Mouse (Mus musculus): Measurements from ENCODE around the gene Ptgr1.

Gene Ptgr1

DNA sequence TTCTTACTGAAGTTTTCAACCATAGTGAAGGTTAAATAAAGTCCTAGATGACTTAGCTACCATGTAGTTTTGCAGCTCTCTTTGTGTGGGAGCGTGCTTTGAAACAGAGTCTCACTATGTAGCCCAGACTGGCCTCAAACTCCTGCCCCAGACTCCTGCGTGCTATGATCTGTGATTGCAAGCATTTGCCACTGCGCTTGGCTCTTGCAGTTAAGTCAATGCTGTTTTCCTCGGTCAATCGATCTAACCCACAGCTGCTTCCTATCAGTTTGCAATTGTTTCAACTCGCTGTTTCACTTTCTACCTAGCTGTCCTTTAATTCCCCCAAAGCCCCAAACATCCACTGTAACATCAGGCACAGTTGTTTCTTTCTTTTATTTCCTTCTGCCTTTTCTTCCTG lies 54.4 kb downstream of the Ptgr1 start:
- in situ Hi-C loops (cut with MboI, MseI), result no loop called here

DNA sequence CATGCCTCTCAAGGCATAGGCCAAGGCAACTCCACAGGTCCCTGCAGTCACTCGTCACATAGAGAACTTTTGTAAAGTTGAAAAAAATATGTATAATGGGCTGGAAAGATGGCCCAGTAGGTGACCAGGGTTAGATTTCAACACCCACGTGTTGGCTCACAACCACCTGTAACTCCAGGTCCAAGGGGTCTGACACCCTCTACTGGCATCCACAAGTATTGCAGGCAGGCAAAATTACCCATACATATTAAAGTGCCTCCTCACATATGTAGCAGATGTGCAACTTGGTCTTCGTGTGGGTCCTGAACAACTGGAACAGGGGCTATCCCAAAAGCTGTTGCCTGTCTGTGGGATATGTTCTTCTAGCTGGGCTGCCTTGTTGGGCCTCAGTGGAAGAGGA lies 59.3 kb downstream of the Ptgr1 start:
- in situ Hi-C loops (cut with MboI, MseI), result loop anchor here in 1 of 2 experiments (10.0 kb wide), 1 partner anchor 1473 kb away; no protein-coding TSS in a partner anchor

- in situ Hi-C loops (cut with MboI, MseI), result loop anchor here in 1 of 2 experiments (10.0 kb wide), 1 partner anchor 1471 kb away; no protein-coding TSS in a partner anchor
Measured at GRCm38 (mm10) chr4:58926120-58926519, 60.8 kb downstream of the Ptgr1 start.

- in situ Hi-C loops (cut with MboI, MseI), result loop anchor here in 1 of 2 experiments (10.0 kb wide), 1 partner anchor 1471 kb away; no protein-coding TSS in a partner anchor
Measured at GRCm38 (mm10) chr4:58925664-58926063, 61.3 kb downstream of the Ptgr1 start.

DNA sequence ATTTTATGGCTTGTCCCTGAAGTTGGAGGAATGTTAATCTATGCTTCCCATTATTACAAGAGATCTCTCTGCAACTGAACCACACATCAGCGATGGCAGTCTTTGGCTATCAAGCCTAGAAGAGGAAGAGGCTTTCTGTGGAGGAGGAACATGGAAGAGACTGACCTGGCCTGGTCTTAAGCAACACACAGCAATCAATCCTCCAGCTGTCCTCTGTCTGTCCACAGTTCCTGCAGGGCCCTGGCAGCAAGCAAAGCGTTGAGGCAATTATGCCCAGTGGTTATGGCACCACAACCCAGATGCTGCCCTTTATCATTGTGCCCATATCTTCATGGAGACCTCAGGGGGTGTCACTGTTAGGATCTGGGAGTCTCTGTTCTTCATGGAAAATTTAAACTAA lies 63.0 kb downstream of the Ptgr1 start:
- in situ Hi-C loops (cut with MboI, MseI), result loop anchor here in 1 of 2 experiments (10.0 kb wide), 1 partner anchor 1469 kb away; no protein-coding TSS in a partner anchor
